Mouse (Mus musculus) natural killer cell, adult 2 months (primary cell): ENCODE results near the gene Rcn2.

Experiments used
- DNase-seq, 2 experiments: peaks; one replicate each; pipeline ENCODE4 v3.0.0; 2022; ENCODE audit warnings: low spot score in 2 of 2

The Rcn2 gene

GRCm38 (mm10) chr9:56092102-56092501, 50.5 kb downstream of the Rcn2 start:
- peak; percentile 38 to 56 for DNase-seq

- DNase-seq: peak; percentile 40 to 45
Measured at GRCm38 (mm10) chr9:56097584-56098298, 56.1 kb downstream of the Rcn2 start.

- DNase-seq: no peak
Measured at GRCm38 (mm10) chr9:56100041-56100522, 58.4 kb downstream of the Rcn2 start.

GRCm38 (mm10) chr9:56101022-56101421, 59.4 kb downstream of the Rcn2 start:
- DNase-seq: no peak

GRCm38 (mm10) chr9:56104921-56105320, 63.3 kb downstream of the Rcn2 start:
- no peak for DNase-seq

- DNase-seq: no peak
Measured at GRCm38 (mm10) chr9:56106274-56107072, 64.8 kb downstream of the Rcn2 start.

GRCm38 (mm10) chr9:56107527-56107926, 65.9 kb downstream of the Rcn2 start:
- DNase-seq: no peak

- no peak for DNase-seq
Measured at GRCm38 (mm10) chr9:56108174-56108573, 66.5 kb downstream of the Rcn2 start.
